Mouse (Mus musculus) ovary, postnatal 36 days (tissue): ENCODE measurements around the gene Usp47.
A peak's percentile ranks its signal among the peaks of the same experiment; 100 is the strongest.

Experiments
- DNase-seq: peaks from one replicate; pipeline ENCODE4 v3.0.0; 2022; ENCODE audit warnings: low spot score, mixed read lengths

Usp47 gene

DNA sequence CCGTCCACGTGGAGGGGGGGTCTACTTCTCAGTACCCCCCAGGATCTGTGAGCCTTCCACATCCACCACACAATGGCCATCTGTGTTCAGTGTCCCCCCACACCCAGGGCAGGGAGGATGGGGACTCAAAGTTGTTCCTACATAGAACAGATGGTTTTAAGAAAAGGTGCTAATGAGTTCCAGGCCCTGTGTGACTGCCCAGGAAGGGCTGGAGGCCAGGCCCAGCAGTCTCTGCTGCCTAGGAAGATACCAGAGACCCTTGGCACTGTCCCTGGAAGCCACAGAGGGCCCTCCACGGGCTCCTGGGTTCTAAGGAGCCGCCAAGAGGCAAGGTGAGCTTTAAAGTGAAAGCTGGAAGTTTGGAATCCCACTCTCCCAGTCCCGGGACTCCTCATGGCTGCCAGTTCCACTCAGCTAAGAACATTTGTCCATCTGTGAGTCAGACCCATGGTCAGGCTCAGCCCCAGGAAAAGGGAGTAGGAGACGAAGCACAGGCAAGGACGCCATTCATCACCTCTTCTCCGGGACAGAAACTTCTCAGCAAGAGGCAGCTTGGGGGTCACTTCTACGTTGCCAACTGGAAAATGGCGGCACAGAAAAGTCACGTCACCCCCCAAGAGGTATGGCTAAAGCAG is 98.7 kb downstream of the Usp47 start:
- no peak for DNase-seq

GRCm38 (mm10) chr7:112123612-112124011 is 100.3 kb downstream of the Usp47 start:
- DNase-seq: no peak

- no peak for DNase-seq
Observed at GRCm38 (mm10) chr7:112125625-112126260, 102.4 kb downstream of the Usp47 start.

DNA sequence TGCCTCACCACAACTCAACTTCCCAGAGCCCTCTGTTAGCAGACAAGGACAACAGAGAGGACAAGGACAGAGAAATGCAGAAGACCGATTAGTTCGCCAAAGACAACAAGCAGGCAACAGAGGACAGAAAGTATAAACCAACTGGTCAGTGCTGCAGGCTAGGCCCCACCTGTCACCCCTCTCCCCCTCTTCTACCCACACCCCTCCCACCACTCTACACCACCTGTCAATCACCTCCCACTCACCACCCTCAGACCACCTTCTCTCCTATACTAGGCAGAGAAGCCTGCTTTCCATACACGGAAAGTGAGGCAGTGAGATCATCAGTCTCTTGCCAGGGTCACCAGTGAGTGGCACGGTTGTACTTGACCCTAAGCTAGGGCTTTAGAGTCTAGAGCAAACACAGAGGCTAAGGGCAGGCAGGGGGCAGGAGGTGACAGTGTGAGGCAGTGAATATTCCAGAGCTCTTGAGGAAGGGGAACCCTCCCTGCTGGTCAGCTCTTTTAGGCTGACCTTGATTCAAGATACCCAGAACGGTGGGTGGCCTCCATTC is 103.9 kb downstream of the Usp47 start:
- no peak for DNase-seq

DNA sequence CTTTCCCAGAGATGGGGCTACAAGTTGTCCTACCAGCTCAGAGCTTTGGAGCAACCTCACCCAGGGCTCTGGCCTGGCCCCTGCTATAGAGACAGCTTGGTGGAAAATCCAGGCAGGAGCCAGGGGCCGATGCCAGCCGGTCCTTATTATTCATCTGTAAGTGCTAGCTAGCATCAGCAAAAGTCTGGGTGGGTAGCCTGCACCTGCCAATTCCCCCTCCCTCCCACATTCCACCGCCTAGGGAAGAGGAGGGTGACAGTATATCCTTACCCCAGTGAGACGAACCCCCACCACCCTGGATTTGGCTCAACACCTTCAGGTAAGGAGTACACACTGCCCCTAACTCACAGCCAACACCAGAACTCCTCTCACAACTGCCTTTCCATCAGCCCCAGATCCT is 104.7 kb downstream of the Usp47 start:
- DNase-seq: no peak

DNA sequence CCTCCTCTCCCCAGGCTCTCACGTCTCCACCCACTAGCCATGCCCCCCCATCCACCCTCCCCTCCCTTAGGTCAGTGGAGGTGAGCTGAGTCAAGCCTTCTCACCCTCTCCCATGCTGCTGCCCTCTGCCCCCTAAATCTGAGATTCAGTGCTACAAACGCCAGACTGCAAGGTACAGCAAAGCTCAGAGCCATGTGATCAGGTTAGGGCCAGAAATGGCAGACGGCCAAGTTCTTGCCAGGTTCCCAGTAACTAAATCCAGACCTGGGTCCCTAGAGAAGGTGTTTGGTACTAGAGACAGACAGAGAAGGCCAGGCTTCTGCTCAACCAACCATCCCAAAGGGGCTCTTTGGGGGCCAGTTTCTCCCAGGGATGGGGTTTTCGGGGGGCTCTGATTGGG is 105.5 kb downstream of the Usp47 start:
- DNase-seq: no peak

GRCm38 (mm10) chr7:112129851-112130250 is 106.5 kb downstream of the Usp47 start:
- DNase-seq: no peak

- no peak for DNase-seq
Observed at GRCm38 (mm10) chr7:112130660-112131059, 107.4 kb downstream of the Usp47 start.

DNA sequence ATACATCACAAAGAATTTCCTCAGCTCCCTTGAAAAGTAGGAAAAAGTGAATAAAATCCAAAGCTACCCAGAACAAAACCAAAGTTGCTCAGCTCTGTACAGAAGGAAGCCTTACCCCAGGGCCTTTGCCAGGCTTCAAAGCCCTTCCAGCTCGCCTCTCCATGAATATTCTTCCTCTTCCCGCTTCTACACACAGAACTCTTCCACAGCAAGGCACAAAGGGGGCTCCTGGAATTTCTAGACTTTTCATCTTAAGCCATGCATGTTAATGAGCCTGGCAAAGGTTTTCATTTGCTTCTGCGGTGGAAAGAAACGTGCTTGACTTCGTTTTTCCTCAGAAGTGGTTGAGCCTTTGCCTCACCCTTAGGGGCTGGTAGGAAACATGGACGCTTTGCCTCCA is 108.7 kb downstream of the Usp47 start:
- DNase-seq: no peak

DNA sequence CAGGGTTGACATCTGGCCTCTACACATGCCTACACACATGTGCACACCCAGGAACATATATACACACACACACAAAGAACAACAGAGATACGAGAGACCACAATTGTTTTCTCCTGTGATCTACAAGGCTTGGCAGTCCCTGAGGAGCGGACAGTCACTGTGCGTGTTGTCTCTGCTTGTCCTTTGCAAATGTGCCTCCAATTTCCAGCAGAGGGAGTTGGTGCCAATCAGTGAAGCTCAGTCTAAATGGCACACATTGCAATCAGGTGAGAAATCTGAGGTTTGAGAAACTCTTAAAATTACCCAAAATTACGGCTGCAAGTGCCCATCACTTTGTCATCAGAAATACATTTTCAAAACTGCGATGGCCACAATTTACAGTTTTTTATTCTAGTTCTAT is 110.0 kb downstream of the Usp47 start:
- no peak for DNase-seq

GRCm38 (mm10) chr7:112135161-112135560 is 111.9 kb downstream of the Usp47 start:
- DNase-seq: no peak

- no peak for DNase-seq
Observed at GRCm38 (mm10) chr7:112136537-112136936, 113.2 kb downstream of the Usp47 start.

GRCm38 (mm10) chr7:112138168-112138508 is 114.8 kb downstream of the Usp47 start:
- DNase-seq: no peak

DNA sequence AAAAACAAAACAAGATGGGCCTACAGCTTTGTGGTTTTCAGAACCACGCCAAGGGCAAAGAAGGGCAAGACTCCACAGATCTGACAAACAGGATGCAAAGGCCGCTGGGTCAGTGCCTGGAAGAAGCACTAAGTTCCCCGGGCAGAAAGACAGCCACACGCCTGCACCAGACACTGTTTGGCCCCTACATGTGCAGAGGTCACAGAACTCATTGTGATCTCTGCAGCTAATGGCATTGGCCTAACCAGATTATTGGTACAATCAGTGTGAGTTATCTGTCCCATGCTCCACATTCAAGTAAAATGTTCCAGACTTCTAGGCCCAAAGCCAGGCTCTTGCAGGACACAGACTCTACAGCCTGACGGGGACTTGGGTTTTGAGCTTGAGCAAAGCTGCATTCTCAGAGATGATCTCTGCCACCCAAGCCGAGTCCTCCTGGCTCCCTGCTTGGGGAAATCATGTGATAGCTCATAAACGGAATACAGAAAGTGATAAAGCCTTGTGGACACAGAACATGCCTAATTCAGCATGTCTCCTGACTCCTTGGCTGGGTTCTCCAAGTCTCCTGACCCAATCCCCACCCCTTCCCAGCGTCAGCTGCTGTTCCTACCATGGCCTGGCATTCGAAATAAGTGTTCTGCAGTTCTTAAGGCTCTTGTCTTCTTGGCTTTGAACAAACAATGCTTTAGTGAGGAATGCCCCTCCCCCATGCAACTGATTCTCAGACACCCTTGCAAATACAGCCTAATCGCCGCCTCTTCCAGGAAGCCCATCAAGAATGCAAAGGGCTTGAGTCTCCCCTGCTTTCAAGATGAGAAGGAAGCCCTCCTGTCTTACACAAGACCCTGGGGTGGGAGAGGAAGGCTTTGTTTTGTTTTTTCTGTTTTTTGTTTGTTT is 115.5 kb downstream of the Usp47 start:
- no peak for DNase-seq

GRCm38 (mm10) chr7:112140725-112141124 is 117.4 kb downstream of the Usp47 start:
- DNase-seq: no peak

GRCm38 (mm10) chr7:112142616-112143015 is 119.3 kb downstream of the Usp47 start:
- no peak for DNase-seq

- no peak for DNase-seq
Observed at GRCm38 (mm10) chr7:112143090-112143500, 119.8 kb downstream of the Usp47 start.

- DNase-seq: no peak
Observed at GRCm38 (mm10) chr7:112143978-112144377, 120.7 kb downstream of the Usp47 start.

DNA sequence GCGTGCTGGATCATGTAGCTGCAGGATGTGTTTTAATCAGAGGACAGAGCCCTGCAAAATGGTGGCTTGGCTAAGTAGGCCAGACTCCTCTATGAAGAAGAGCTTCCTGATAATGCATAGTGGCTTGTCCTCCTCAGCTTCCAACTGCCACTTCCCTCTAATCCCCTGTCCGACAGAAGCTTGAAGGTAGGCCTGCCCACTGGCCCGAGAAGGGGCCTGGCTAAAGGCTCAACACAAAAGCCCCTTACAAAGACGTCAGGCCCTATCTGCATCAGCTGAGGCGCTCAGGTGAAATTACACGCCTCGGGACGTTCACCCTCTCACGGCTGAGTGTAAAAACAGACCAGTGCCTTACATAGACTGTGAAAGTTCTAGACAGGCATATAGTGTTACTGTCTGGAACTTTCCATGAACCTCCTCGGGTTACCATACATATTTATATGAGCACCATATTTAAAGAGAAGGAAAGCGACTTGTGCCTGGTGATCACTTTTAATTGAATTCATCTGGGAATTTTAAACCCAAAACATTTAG is 121.4 kb downstream of the Usp47 start:
- no peak for DNase-seq

DNA sequence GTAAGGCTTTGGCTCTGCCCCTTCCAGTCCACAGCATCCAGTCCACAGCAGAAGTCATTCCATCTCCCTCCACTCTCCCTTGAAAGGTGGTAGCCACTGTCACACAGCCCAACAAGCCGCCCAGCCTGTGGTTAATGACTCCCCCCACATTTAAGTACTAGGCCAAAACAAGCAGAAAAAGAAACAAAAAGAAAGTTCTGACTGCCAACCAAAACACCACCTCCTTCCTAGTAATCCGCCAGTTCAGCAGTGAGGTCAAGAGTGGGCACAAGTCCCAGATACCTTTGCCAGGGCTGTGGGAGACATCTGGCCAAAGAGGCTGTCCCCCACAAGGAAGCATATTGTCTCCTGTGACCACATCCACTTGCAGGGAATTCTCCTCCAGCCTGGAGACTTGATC is 124.7 kb downstream of the Usp47 start:
- DNase-seq: peak; percentile 34

DNA sequence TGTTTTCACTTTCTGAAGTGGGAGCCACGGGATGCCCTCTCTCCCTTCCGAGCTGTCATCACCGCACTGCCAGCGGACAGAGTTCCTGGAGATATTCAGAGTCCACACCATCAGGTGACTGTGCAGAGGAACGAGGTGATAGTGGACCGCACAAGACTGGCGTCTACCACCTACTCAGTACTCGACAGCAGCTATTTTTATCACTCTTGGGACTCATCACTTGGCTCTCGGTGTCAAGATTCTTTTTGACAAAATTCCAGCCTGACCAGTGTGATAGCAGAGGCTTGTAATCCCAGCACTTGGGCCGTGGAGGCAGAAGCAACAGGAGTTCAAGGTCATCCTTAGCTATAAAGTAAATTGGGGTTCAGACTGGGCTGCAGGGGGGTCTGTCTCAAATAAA is 125.8 kb downstream of the Usp47 start:
- no peak for DNase-seq

DNA sequence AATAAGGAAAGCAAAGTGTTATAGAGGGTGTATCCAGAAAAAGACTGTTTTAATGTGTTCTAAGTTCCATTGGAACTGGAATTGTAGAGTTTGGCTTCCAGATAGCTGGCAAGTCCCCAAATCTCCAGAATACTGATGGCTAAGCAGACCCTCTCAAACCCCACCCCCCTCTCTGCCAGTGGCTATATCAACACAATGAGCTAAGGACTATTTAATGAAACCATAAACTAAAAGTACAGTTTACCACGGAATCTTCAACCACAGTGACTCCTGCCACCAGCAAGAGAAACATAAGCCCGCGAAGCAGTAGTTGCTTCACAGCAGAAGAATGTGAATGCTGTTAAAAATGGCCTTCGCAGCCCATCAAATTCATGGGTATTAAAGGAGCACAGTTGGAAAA is 131.1 kb downstream of the Usp47 start:
- DNase-seq: no peak

DNA sequence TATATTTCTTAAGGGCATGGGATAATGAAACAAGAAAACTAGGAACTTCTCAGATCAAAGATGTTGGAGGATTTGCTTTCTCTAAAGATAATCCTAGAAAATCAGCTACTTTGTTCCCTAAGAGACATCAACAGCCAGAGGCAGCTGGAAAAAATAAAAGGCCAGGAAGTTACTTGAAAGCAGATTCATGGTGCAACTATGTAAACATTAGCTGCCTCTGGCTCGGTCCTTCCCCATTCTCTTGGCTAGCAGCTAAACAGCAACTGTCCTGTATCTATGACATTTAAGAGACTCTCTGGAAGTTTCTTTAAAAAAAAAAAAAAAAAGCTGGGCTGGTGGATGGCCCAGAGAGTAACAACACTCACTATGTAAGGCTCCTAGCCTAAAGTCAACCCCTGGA is 131.9 kb downstream of the Usp47 start:
- DNase-seq: no peak
